Mouse (Mus musculus) ovary, adult 10 weeks (tissue): ENCODE results near the gene Trappc6b. TPM values are rescaled to one million over a fixed set of nuclear protein-coding genes. Genes with fewer than 3 reads are reported as not detected.

Experiments used
- polyA plus RNA-seq: library from polyadenylated mRNA; stranded (reverse); fragments of 350-450 nt; fragmentation: Illumina TruSeq; extraction: RNeasy Lipid Tissue Mini Kit (QIAGEN cat#74804); gene quantifications from one replicate; pipeline ENCODE4 v1.2.3, GENCODE M21; 2014

Gene Trappc6b
- polyA plus RNA-seq: 363 TPM

DNA sequence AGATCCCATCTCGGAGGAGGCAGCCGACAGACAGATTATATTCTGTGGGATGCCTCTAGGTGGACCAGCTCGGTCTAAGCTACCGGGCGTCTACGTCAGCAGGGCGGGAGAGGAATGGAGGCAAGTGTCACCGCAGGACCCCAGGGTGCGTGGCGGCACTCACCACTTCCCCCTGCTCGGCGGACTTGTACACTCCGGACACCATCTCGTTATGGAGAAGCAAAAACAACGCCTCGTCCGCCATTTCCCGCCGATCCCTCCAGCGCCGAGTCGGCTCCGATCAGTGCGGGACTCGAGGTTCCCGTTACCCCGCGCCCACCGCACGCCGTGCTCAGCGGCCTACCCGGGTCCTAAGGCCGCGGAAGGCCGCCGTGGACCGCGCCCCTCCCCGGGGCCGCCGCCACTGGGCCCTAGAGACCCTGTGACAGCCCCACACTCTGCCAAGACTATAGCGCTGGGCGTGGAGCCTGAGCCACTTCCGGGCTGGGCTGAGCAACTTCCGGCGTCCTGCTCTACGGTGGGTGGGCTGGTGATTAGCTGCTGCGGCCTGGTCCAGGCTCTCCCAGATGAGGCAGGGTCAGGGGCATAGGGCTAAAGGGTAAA is at the start of gene Trappc6b:
Trappc6b (minus strand) TSS at position 480 of the 603 bp plus-strand sequence.

DNA sequence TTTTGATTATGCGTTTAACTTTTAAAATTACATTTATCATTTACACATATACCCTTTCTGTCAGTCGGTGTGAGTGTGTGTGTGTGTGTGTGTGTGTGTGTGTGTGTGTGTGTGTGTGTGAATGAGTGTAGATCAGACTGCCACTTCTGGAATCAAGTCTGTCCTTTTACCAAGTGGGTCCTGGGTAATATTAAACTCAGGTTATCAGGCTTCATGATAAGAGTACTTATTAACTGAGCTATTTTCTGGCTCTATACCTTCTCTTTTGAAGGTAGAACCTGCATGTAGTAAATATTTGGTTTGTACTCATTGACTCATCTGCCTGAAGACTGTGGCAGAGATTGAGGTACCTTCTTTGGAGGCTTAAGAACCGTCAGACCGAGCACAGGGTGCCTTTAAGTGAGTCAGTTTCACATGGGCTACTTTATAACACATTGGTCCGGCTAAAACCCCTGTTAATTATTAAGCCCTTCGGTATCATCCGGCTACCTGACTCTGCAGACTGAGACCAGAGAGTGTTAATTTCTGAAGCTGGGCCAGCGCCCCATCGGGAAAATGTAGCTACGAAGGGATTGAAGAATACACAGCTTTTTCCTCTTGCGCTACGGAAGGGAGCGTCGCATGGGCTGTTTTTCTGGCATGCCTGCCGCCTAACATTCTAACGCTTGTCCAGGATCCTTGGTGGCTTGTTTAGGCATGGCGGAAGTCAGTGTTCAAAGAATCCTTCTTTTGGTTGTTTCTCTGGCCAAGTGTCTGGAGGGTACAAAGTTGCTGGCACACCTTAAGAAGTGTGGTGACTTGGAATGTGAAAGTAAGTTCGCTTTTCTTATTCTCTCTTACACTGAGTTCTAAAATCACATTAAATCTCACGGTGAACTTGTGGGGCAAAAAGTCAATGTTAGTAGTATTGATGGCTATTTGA is 34.1 kb upstream of the Trappc6b start, which contains the start of gene Mia2:
Mia2 (plus strand) TSS at position 696 of the 922 bp plus-strand sequence.

DNA sequence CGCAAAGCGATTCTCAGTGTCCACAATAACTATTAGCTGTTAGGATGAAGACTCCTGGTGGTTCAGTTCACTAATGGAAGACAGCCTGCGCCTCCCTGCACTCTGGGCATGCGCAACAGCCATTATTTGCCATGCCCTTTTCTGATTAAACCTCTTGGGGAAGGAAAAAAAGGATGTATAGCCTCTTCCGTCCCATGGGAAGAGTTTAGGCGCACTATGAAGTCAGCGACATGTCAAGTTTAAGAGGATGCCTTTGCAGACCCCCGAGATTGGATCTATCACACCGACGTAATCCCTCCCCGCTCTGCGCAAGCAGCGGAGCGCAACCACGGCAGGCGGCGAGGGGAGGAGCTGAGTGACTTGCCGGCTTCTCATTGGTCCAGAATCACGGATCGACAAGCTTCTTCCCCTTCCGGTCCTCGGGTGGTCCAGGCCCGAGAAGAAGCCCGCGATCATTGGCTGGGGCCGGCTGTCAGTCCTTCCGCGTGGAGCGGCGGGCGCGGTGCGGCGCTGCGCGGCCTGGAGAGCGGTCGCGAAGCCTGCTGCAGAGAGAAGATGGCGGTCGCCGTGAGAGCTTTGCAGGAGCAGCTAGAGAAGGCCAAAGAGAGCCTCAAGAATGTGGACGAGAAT is 5.3 kb upstream of the Trappc6b start, which contains the start of gene Pnn:
Pnn (plus strand) TSS at position 437 of the 630 bp plus-strand sequence.

DNA sequence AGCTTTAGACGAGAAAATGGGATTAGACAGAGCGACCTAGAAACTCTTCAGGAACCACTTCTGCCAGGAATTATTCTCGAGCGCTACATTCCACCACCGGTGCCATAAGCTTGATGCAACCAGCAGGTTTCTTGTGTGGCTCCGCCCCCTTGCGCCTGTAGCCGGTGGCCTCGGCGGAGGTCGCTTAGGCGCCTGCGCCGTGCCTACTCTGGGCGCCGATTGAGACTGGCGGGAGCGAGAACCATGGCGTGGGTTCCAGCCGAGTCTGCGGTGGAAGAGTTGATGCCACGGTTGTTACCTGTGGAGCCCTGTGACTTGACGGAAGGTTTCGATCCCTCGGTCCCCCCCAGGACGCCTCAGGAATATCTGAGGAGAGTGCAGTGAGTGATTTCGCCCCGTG is 48.0 kb downstream of the Trappc6b start, which contains the start of gene Gemin2:
Gemin2 (plus strand) TSS at position 160 of the 400 bp plus-strand sequence.

DNA sequence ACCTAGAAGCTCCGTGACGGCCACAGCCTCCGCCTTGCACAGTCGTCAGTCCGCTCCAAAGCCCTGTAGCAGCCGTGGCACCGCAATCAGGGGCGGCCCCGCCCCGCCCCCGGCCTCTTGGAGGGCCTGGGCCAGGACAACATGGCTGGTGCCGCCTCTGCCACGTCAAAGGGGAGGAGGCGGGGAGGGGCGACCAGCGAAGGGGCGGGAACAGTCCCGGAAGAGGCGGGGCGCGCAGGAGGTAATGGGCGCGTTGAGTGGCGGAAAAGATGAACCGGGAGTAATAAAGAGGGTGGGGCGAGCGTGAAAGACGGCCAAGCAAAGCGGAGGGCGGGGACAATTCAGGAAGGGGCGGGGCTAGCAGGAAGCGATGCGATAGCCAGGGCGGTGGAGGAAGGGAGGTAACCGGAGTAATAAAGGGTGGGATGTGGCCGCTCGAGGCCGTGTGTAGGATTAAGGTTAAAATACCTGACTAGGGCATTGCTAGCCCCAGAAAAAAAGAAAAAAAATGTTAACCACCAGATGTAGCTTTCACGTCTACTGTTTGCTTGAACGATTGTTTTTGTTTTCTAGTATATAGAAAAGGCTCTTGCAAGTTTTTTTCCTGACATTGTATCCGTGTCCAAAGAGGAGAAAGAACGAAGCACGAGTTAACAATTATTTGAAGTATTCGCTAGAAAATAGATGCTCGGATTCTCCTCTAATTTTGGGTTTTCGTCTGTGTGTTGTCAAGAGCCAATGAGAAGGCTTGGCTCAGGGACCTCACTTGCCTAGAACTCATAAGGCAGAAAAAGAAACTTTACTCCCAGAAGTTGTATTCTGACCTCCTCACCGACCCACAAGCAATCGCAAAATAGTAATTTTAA is 49.2 kb downstream of the Trappc6b start, which contains the start of gene Sec23a:
Sec23a (minus strand) TSS at position 174 of the 866 bp plus-strand sequence.

Other genes with a start within 250 kb of the Trappc6b start
- gene Sec23a, start 49.5 kb downstream of the Trappc6b start, polyA plus RNA-seq: 129 TPM
- gene Gemin2, start 48.1 kb downstream of the Trappc6b start, polyA plus RNA-seq: 23.9 TPM
- gene Pnn, start 5.4 kb upstream of the Trappc6b start, polyA plus RNA-seq: 123 TPM
- 301 TPM for gene Mia2, start 34.3 kb upstream of the Trappc6b start, polyA plus RNA-seq
- gene Fbxo33, start 158.3 kb upstream of the Trappc6b start, polyA plus RNA-seq: 49.5 TPM